Mouse (Mus musculus) heart, embryonic 16.5 days (tissue): ENCODE results near the gene Cnst. TPM values are rescaled to one million over a fixed set of nuclear protein-coding genes. Genes with fewer than 3 reads are reported as not detected.
"Not testable (repeated sequence)": the region's sequence is repeated elsewhere in the genome, so short reads cannot be mapped to it uniquely, and the experiment has no call there.

ENCODE experiments used
- ATAC-seq: fragments of 200-750 bp; cut with Nextera tagmentation; replicated peaks from 2 replicates; pipeline ENCODE4 v1.8.0; 2017; ENCODE audit warnings: moderate number of reproducible peaks; ENCODE audit not compliant: insufficient read depth, low FRiP score; ENCODE audit errors: extremely low read depth
- H3K27ac ChIP-seq: fragments of 300-500 bp; sonication (generic); 2 replicates; pipeline ENCODE4 v1.5.1; 2014; ENCODE audit warnings: mild to moderate bottlenecking, low read length, control low read depth, moderate library complexity
- H3K27me3 ChIP-seq: fragments of 300-500 bp; sonication (generic); 2 replicates; pipeline ENCODE4 v1.6.1; 2014; ENCODE audit warnings: low read length, mixed read lengths; ENCODE audit not compliant: control insufficient read depth, insufficient read depth
- H3K36me3 ChIP-seq: fragments of 300-500 bp; sonication (generic); 2 replicates; pipeline ENCODE4 v1.6.1; 2014; ENCODE audit not compliant: control insufficient read depth, insufficient read depth
- H3K4me1 ChIP-seq: fragments of 300-500 bp; sonication (generic); 2 replicates; pipeline ENCODE4 v1.6.1; 2014; ENCODE audit warnings: low read length, mixed read lengths; ENCODE audit not compliant: control insufficient read depth, insufficient read depth
- H3K4me2 ChIP-seq: fragments of 300-500 bp; sonication (generic); 2 replicates; pipeline ENCODE4 v1.6.1; 2014; ENCODE audit warnings: low read depth, mild to moderate bottlenecking, control low read depth, low read length
- H3K4me3 ChIP-seq: fragments of 300-500 bp; sonication (generic); 2 replicates; pipeline ENCODE4 v1.5.1; 2014; ENCODE audit warnings: mild to moderate bottlenecking, control low read depth, low read length
- H3K9ac ChIP-seq: fragments of 300-500 bp; sonication (generic); 2 replicates; pipeline ENCODE4 v1.6.1; 2014; ENCODE audit warnings: low read length, control low read depth
- H3K9me3 ChIP-seq: fragments of 300-500 bp; sonication (generic); replicated peaks from 2 replicates; pipeline ENCODE4 v1.6.1; 2016; ENCODE audit warnings: low read length; ENCODE audit not compliant: control insufficient read depth
- WGBS: fragments of 180-500 bp; shearing (Covaris S2); extraction: QIAGEN DNeasy Blood & Tissue Kit; methylation state at CpG from one replicate; pipeline ENCODE4 v1.1.7; 2014; 5-methylcytosine and 5-hydroxymethylcytosine counted together
- polyA plus RNA-seq: library from polyadenylated mRNA; unstranded; fragments of >200 nt; fragmentation: Nextera tagmentation; extraction: Ambion mirVana; gene quantifications from 2 replicates; pipeline ENCODE4 v1.2.1, GENCODE M21; 2015

The Cnst gene
- 20.9 and 21.3 TPM in 2 replicates for polyA plus RNA-seq

GRCm38 (mm10) chr1:179545768-179546550 lies at the start of gene Cnst, which contains the start of gene Tfb2m:
TSS of gene Cnst (plus strand) at chr1:179546370.
TSS of gene Tfb2m (minus strand) at chr1:179546267.
- Histone ChIP-seq H3K4me2 (peak within 1 kb of the TSS; percentile 92), H3K27ac (peak within 1 kb of the TSS; percentile 95), H3K4me3 (peak within 1 kb of the TSS; percentile 77), H3K4me1 (peaks cover 25% of the 10 kb centered on the region), H3K9ac (peak within 1 kb of the TSS; percentile 85)
- not testable (repeated sequence) for H3K27me3 ChIP-seq, H3K36me3 ChIP-seq, H3K9me3 ChIP-seq
- ATAC-seq, result peak; percentile 97
- under 1% methylated on average over 69 of the region's 69 CpGs for WGBS

GRCm38 (mm10) chr1:179499257-179499656 lies 46.9 kb upstream of the Cnst start:
- Histone ChIP-seq H3K4me2 (no peak overlapping the region), H3K36me3 (no peaks in the 10 kb centered on the region), H3K4me1 (no peaks in the 10 kb centered on the region), H3K9me3 (no peaks in the 10 kb centered on the region), H3K27ac (no peak overlapping the region), H3K9ac (no peak overlapping the region), H3K27me3 (no peaks in the 10 kb centered on the region), H3K4me3 (no peak overlapping the region)
- ATAC-seq, result no peak
- 57% methylated on average over 3 of the region's 3 CpGs for WGBS

DNA sequence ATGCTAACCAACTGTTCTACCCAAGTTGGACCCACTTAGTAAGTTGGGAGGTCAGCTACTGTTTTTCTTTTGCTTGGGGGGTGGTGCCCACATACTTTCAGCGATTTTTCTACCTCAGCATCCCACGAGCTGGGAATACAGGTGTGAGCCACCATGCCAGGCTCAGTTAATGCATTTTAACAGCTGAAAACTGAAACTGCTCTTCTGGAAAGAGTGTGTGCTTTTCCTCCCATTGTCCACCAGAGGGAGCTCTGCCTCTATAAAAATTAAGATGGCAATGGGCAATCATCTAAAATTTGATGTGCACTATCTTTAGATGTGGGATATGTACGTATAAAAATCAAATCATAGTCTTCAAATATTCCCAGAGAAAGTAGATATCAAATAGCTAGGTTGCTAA lies 43.6 kb upstream of the Cnst start:
- no peak overlapping the region for H3K4me2 ChIP-seq
- no peaks in the 10 kb centered on the region for H3K9me3 ChIP-seq
- 14% methylated on average over 3 of the region's 3 CpGs for WGBS
- H3K9ac ChIP-seq, result no peak overlapping the region
- H3K27ac ChIP-seq, result no peak overlapping the region
- no peaks in the 10 kb centered on the region for H3K4me1 ChIP-seq
- no peaks in the 10 kb centered on the region for H3K27me3 ChIP-seq
- H3K4me3 ChIP-seq, result no peak overlapping the region
- H3K36me3 ChIP-seq, result no peaks in the 10 kb centered on the region
- no peak for ATAC-seq

DNA sequence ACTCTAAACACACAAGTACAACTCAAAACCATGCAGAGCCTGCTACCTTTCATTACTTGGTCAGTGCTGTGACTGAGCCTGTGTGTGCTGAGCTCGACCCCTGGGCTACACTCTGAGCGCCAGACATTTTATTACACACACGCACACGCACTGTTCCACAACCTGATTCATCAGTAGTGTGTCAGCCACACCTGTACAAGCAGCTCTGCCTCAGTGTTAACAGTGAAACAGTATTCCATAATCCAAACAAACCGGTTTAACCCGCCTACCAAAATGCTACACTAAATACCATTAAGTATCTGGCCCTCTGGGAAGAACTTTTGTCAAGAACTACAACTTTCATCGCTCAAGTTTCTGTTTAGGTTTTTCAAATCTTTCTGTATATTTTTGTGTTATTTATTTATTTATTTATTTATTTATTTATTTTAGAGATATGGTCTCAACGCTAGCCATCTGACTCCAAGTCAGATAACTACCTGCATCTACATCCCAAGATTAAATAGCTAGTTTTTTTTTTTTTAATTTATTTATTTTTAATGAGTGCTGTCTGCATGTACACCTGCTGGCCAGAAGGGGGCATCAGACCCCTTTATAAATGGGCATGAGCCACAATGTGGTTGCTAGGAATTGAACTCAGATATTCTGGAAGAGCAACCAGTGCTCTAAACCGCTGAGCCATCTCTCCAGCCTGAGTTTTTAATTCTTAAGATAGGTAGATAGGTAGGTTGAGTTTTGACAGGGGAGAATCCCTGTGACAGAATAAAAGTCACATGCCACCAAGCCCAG lies 39.4 kb upstream of the Cnst start:
- H3K27ac ChIP-seq, result no peak overlapping the region
- 59% methylated on average over 9 of the region's 9 CpGs for WGBS

DNA sequence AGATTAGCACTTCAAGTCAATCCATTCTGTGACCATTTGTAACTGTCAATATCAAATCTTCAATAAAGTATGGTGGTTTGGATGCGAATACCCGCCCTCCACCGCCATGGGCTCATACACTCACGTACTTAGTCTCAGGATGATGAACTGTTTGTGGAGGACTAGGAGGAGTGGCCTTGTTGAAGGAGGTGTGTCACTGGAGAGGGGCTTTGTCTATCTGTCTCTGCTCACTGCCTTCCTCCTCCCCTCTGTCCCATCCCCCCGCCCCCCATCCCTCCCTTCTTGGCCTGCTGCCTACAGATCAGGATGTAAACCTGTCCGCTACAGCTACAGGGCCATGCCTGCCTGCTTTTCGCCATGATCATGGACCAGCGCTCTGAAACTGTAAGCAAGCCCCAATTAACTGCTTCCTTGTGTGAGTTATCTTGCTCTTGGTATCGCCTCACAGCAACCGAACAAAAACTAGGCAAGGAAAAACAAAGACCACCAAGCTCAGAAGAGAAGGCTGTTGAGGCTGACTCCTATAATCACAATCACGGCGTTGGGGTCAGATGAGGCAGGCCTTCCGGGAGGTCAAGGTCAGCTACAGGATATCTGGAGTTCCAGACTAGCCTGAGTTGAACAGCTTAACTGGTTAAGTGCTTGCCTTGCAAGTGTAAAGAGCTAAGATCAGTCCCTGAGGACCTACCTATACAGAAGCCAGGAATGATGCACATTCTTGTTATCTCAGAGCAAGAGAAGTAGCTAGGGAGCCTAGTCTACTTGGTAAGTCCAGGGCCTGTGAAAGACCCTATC lies 35.4 kb upstream of the Cnst start:
- 77% methylated on average over 13 of the region's 13 CpGs for WGBS
- Histone ChIP-seq H3K27me3 (no peaks in the 10 kb centered on the region), H3K36me3 (no peaks in the 10 kb centered on the region), H3K4me1 (no peaks in the 10 kb centered on the region), H3K27ac (no peak overlapping the region), H3K4me2 (no peak overlapping the region), H3K4me3 (no peak overlapping the region), H3K9ac (no peak overlapping the region), H3K9me3 (no peaks in the 10 kb centered on the region)
- ATAC-seq, result no peak

More for the DNA sequence above, 39.4 kb upstream of the Cnst start:
- no peaks in the 10 kb centered on the region for H3K36me3 ChIP-seq
- H3K4me1 ChIP-seq, result no peaks in the 10 kb centered on the region
- H3K27me3 ChIP-seq, result no peaks in the 10 kb centered on the region
- H3K4me3 ChIP-seq, result no peak overlapping the region
- no peak overlapping the region for H3K9ac ChIP-seq
- no peak for ATAC-seq
- H3K4me2 ChIP-seq, result no peak overlapping the region
- no peaks in the 10 kb centered on the region for H3K9me3 ChIP-seq

DNA sequence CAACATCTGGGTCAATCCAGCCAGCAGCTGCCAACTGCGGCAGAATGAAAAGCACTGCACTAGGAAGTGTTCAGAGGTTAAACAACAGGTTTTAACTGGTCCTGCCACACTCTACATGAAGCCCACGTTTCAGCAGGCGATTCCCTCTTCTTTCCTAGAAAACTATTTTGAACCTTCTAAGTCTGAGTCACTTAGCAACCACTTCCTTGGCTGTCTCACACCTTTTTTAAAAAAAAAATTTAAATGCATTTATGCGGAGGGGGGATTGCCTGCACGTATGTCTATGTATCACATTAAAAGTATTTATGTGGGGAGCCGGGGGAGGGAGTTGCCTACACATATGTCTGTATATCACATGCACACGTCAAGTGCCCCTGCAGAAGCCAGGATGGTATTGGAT lies 34.3 kb upstream of the Cnst start:
- no peak for ATAC-seq
- no peak overlapping the region for H3K27ac ChIP-seq
- WGBS, result 79% methylated on average over 7 of the region's 7 CpGs

GRCm38 (mm10) chr1:179516941-179517712 lies 29.0 kb upstream of the Cnst start:
- ATAC-seq, result peak; percentile 58
- Histone ChIP-seq H3K9ac (peak overlapping the region; percentile 78), H3K4me3 (peak overlapping the region; percentile 70), H3K9me3 (no peaks in the 10 kb centered on the region), H3K4me1 (peaks cover 6% of the 10 kb centered on the region), H3K36me3 (no peaks in the 10 kb centered on the region), H3K4me2 (peak overlapping the region; percentile 99), H3K27ac (peak overlapping the region; percentile 37), H3K27me3 (no peaks in the 10 kb centered on the region)
- 0% methylated on average over 21 of the region's 21 CpGs for WGBS

More for the DNA sequence above, 34.3 kb upstream of the Cnst start:
- Histone ChIP-seq H3K36me3 (no peaks in the 10 kb centered on the region), H3K9ac (no peak overlapping the region), H3K27me3 (no peaks in the 10 kb centered on the region), H3K9me3 (no peaks in the 10 kb centered on the region), H3K4me3 (no peak overlapping the region), H3K4me2 (no peak overlapping the region), H3K4me1 (peaks cover 6% of the 10 kb centered on the region)

GRCm38 (mm10) chr1:179517713-179518465 lies 28.3 kb upstream of the Cnst start, which contains the start of gene Smyd3:
TSS of gene Smyd3 (minus strand) at chr1:179518041.
- no peaks in the 10 kb centered on the region for H3K36me3 ChIP-seq
- ATAC-seq, result peak; percentile 83
- H3K9me3 ChIP-seq, result no peaks in the 10 kb centered on the region
- 5% methylated on average over 39 of the region's 39 CpGs for WGBS
- no peaks in the 10 kb centered on the region for H3K27me3 ChIP-seq
- H3K9ac ChIP-seq, result peak within 1 kb of the TSS; percentile 78
- peak within 1 kb of the TSS; percentile 37 for H3K27ac ChIP-seq
- peak within 1 kb of the TSS; percentile 70 for H3K4me3 ChIP-seq
- H3K4me2 ChIP-seq, result peak within 1 kb of the TSS; percentile 99
- peaks cover 6% of the 10 kb centered on the region for H3K4me1 ChIP-seq
